Mouse (Mus musculus) thymus, postnatal 25 days (tissue): ENCODE results near the gene Gm525.
"Not testable (repeated sequence)": the region's sequence is repeated elsewhere in the genome, so short reads cannot be mapped to it uniquely, and the experiment has no call there.

ENCODE experiments used
- DNase-seq: peaks from one replicate; pipeline ENCODE4 v3.0.0; 2022

Gm525 gene

GRCm38 (mm10) chr11:89073541-89073940 is at the start of gene Gm525:
TSS of gene Gm525 (plus strand) at chr11:89073841.
- DNase-seq: no peak

- DNase-seq: peak; percentile 36
Measured at GRCm38 (mm10) chr11:89024181-89024881, 49.3 kb upstream of the Gm525 start.

GRCm38 (mm10) chr11:89025603-89026002 is 48.0 kb upstream of the Gm525 start:
- DNase-seq: no peak

- no peak for DNase-seq
Measured at GRCm38 (mm10) chr11:89026117-89026516, 47.5 kb upstream of the Gm525 start.

- peak; percentile 34 for DNase-seq
Measured at GRCm38 (mm10) chr11:89027955-89028361, 45.7 kb upstream of the Gm525 start.

- DNase-seq: no peak
Measured at GRCm38 (mm10) chr11:89028871-89029405, 44.7 kb upstream of the Gm525 start.

- no peak for DNase-seq
Measured at GRCm38 (mm10) chr11:89030552-89030951, 43.1 kb upstream of the Gm525 start.

- DNase-seq: no peak
Measured at GRCm38 (mm10) chr11:89031189-89031588, 42.5 kb upstream of the Gm525 start.

- no peak for DNase-seq
Measured at GRCm38 (mm10) chr11:89034592-89034991, 39.0 kb upstream of the Gm525 start.

- DNase-seq: no peak
Measured at GRCm38 (mm10) chr11:89035552-89035951, 38.1 kb upstream of the Gm525 start.

GRCm38 (mm10) chr11:89038496-89038895 is 35.1 kb upstream of the Gm525 start:
- DNase-seq: no peak

- peak; percentile 59 for DNase-seq
Measured at GRCm38 (mm10) chr11:89039325-89039724, 34.3 kb upstream of the Gm525 start.

- DNase-seq: not testable (repeated sequence)
Measured at GRCm38 (mm10) chr11:89041073-89041472, 32.6 kb upstream of the Gm525 start.

GRCm38 (mm10) chr11:89043046-89043445 is 30.6 kb upstream of the Gm525 start:
- DNase-seq: no peak

GRCm38 (mm10) chr11:89045501-89045900 is 28.1 kb upstream of the Gm525 start:
- DNase-seq: not testable (repeated sequence)

- DNase-seq: no peak
Measured at GRCm38 (mm10) chr11:89046021-89046420, 27.6 kb upstream of the Gm525 start.

GRCm38 (mm10) chr11:89051767-89052166 is 21.9 kb upstream of the Gm525 start:
- no peak for DNase-seq

- DNase-seq: no peak
Measured at GRCm38 (mm10) chr11:89055931-89056690, 17.5 kb upstream of the Gm525 start.

- peak; percentile 73 for DNase-seq
Measured at GRCm38 (mm10) chr11:89058515-89059270, 14.9 kb upstream of the Gm525 start.

- peak; percentile 76 for DNase-seq
Measured at GRCm38 (mm10) chr11:89059919-89060422, 13.7 kb upstream of the Gm525 start.

- peak; percentile 97 for DNase-seq
Measured at GRCm38 (mm10) chr11:89060423-89061089, 13.1 kb upstream of the Gm525 start.

GRCm38 (mm10) chr11:89061362-89061761 is 12.3 kb upstream of the Gm525 start:
- no peak for DNase-seq
